Mouse (Mus musculus): ENCODE data around the gene 4932438H23Rik. TPM values are rescaled to one million over a fixed set of nuclear protein-coding genes. Genes with fewer than 3 reads are reported as not detected.
A peak's percentile ranks its signal among the peaks of the same experiment; 100 is the strongest.
"Not testable (repeated sequence)": the region's sequence is repeated elsewhere in the genome, so short reads cannot be mapped to it uniquely, and the experiment has no call there.

Gene 4932438H23Rik
- polyA plus RNA-seq, 1 experiment from 2014 or later = 0.72 TPM

DNA sequence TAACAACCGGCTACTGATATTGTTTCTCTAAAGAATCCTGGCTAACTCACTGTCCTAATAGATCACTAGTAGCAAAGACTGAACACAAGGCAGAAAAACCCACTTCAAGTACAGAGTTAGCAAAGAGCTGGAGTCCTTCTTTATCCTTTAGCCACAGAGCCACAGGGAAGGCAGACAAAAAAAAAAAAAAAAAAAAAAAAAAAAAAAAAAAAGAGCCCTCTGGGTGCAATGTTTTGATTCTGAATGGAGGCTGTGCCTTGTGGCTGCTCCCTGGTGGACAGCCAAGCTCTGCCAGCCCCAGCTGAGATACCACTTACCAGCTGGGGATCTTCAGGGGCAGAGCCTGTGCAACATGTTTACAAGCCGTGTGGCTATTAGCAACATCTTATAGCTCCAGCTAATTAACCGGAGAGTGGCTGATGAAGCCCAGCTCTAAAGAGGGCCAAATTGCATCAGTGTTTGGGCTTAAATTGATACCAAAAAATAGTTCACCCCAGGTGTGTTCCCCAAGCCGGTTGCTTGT, 2.1 kb upstream of the 4932438H23Rik start:
- no peak overlapping the region for H3K4me3 ChIP-seq
- H3K9me3 ChIP-seq = no peaks in the 10 kb centered on the region
- peaks cover 9% of the 10 kb centered on the region; the same call in 1 of the 2 replicates for H3K4me1 ChIP-seq
- H3K36me3 ChIP-seq (replicated peaks) = no peaks in the 10 kb centered on the region
- no peak for ATAC-seq (replicated peaks)
- H3K9ac ChIP-seq = no peak overlapping the region
- peaks cover 10% of the 10 kb centered on the region for H3K27me3 ChIP-seq (replicated peaks)
- H3K27ac ChIP-seq = no peak overlapping the region
- no peak overlapping the region for H3K4me2 ChIP-seq
- 64% methylated on average over 4 of the region's 4 CpGs for WGBS

DNA sequence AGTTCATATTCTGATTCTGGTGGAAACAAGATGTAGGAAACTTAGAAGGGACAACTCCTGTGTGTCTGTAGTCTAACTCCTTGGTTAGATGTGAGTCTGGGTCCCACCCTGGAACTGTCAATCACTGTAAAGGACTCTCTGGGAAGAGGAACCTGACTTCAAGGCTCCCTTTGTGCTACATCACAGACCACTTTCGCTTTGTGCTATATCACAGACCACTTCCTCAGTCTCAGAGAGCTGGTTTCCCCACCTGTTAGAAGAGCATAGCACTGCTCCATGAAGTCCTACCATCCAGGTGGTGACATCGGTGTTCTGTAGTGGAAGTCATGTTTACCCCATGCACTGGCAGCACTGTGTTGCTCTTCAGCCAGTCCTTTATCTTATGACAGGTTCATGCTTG, 1.1 kb upstream of the 4932438H23Rik start:
- Histone ChIP-seq H3K27me3 (replicated peaks) (peaks cover 8% of the 10 kb centered on the region), H3K4me3 (no peak overlapping the region), H3K27ac (no peak overlapping the region), H3K9me3 (no peaks in the 10 kb centered on the region), H3K36me3 (replicated peaks) (no peaks in the 10 kb centered on the region), H3K4me2 (no peak overlapping the region), H3K9ac (no peak overlapping the region), H3K4me1 (peaks cover 9% of the 10 kb centered on the region; the same call in 1 of the 2 replicates)
- ATAC-seq (replicated peaks) = no peak
- 92% methylated on average over 2 of the region's 2 CpGs for WGBS

DNA sequence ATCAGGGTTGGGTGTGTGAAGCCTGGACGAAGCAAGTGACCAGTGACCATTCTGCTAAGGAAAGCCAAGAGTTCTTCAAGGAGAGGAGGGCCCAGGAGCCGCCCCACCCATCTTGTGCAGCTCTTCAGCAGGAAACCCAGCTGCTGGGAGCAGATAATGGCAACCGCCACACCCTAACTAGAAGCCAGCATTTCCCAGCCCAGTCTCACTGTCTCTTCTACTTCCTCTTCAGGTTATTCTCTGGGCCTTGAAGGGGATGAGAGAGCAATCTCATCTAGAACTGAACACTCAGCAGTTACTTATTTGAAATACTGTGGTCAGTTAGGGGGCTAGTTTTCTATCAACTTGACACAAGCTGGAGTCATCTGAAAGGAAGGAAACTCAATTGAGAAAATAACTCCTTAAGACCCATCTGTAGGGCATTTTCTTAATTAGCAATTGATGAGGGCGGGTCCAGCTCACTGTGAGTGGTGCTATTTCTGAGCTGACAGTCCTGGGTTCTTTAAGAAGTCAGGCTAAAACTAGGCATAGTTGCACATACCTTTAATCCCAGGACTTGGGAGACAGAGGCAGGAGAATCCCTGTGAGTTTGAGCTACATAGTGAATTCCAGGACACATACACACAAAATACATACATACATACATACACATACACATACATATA, 8.1 kb downstream of the 4932438H23Rik start:
- peaks cover 3% of the 10 kb centered on the region for H3K27me3 ChIP-seq (replicated peaks)
- H3K4me2 ChIP-seq = no peak overlapping the region
- no peak overlapping the region for H3K4me3 ChIP-seq
- 74% methylated on average over 4 of the region's 4 CpGs for WGBS
- H3K36me3 ChIP-seq (replicated peaks) = no peaks in the 10 kb centered on the region
- no peak overlapping the region for H3K9ac ChIP-seq
- ATAC-seq (replicated peaks) = no peak
- no peaks in the 10 kb centered on the region for H3K4me1 ChIP-seq
- H3K9me3 ChIP-seq = no peaks in the 10 kb centered on the region
- no peak overlapping the region for H3K27ac ChIP-seq

DNA sequence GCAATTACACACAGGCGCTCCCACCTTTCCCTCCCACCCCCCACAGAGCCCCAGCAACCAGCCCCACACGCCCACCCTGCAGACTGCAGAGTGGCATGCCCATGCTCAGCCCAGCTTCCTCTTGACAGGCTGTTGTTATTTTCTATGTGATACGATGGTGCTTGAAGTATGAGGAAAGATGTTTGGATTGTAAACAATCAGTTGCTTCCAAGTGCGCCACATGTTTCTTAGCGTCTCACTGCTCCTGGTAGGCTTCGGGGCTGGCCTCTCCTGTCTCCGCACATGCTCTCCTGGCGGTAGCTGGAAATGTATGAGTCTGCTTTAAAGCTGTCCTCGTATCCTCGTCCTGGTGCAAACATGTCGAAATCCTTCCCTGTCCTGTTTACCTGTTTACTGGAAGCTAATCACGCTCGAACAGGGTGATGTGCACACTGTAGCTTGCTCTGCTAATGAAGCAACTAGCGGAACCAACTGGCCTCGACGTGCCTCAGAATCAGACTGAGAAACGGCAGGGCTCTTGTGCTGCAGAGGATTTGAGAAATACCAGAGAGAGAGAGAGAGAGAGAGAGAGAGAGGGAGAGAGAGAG, 9.6 kb downstream of the 4932438H23Rik start:
- no peak for ATAC-seq (replicated peaks)
- Histone ChIP-seq H3K9me3 (no peaks in the 10 kb centered on the region), H3K27me3 (replicated peaks) (peaks cover 6% of the 10 kb centered on the region), H3K4me3 (no peak overlapping the region), H3K36me3 (replicated peaks) (no peaks in the 10 kb centered on the region), H3K4me1 (no peaks in the 10 kb centered on the region), H3K4me2 (no peak overlapping the region), H3K9ac (no peak overlapping the region), H3K27ac (no peak overlapping the region)
- WGBS = 66% methylated on average over 17 of the region's 17 CpGs

DNA sequence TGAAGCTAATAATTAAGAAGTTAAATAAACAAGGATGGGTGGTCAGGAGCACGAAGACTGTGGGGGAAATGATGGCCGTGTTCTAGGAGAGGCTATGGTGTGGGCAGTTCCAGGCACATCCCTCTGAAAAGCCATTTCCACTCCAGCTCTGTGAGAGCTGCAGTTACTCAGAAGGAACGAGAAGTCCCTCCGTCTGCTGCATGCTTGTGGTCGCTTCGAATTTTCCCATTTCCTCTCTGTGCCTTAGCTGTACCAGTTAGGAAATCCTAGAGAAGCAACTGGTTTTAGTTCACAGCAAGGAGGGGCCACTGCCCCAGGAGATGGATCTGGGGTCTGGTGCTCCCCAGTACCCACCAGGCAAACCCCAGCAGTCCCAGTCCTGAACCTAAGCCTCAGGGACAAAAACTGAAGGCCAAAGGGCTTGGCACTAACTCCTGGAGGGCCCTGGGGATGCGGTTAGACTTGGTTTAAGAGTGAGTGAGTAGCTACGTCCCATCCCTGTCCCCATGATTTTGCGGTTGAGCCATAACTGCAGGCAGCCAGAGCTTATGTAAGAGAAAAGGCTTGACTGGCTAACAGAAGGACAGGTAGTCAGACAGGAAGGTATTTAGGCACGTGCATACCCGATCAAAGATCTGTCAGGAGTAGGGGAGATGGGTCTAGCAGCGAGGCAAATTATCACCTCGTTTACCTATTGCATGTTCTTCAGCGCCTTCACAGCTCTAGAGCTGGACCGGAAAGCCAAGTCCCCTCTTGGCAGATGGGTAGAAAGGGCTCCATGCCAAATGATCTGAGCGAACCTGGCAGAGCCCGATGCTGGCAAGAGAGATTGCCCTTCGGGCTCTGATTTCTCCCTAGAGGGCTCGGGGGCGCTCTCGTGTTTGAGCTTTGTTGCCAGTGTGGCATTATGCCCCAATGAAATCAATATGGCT, 10.3 kb downstream of the 4932438H23Rik start:
- H3K27me3 ChIP-seq (replicated peaks) = peaks cover 6% of the 10 kb centered on the region
- no peak overlapping the region for H3K9ac ChIP-seq
- H3K36me3 ChIP-seq (replicated peaks) = no peaks in the 10 kb centered on the region
- no peak for ATAC-seq (replicated peaks)
- H3K27ac ChIP-seq = no peak overlapping the region
- 83% methylated on average over 21 of the region's 21 CpGs for WGBS
- H3K4me2 ChIP-seq = no peak overlapping the region
- H3K4me3 ChIP-seq = no peak overlapping the region
- no peaks in the 10 kb centered on the region for H3K4me1 ChIP-seq
- no peaks in the 10 kb centered on the region for H3K9me3 ChIP-seq

DNA sequence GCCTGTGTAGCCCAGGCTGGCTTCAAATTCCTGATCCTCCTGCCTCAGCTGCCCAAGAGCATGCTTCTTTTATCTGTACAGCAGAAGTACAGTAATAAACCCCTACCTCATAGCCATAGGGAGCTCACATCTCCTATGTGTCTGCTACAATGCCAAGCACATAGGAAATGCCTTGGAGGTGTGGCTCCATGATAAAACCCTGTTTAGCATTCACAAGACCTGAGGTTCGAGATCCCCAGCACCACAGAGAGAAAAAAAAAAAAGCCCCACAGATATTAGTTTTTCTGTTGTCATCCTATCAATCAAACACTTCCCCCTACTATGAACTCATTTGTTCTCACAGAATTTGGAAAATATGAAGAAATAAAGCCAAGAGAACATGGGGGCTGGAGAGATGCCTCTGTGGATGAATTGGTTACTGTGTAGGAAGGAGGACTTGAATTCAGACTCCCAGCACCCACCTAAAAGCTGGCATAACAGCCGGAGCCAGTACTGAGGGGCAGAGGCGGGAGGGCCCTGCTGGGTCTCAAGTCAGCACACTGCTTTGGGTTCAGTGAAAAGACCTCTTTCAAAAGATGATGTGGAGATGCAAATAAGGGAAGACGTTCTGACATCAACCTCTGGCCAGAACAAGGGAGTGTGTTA, 11.8 kb downstream of the 4932438H23Rik start:
- no peaks in the 10 kb centered on the region for H3K4me1 ChIP-seq
- 61% methylated on average over 4 of the region's 4 CpGs for WGBS
- no peak overlapping the region for H3K4me3 ChIP-seq
- no peaks in the 10 kb centered on the region for H3K9me3 ChIP-seq
- peaks cover 4% of the 10 kb centered on the region for H3K27me3 ChIP-seq (replicated peaks)
- H3K4me2 ChIP-seq = no peak overlapping the region
- H3K9ac ChIP-seq = no peak overlapping the region
- no peak overlapping the region for H3K27ac ChIP-seq
- no peaks in the 10 kb centered on the region for H3K36me3 ChIP-seq (replicated peaks)
- no peak for ATAC-seq (replicated peaks)

DNA sequence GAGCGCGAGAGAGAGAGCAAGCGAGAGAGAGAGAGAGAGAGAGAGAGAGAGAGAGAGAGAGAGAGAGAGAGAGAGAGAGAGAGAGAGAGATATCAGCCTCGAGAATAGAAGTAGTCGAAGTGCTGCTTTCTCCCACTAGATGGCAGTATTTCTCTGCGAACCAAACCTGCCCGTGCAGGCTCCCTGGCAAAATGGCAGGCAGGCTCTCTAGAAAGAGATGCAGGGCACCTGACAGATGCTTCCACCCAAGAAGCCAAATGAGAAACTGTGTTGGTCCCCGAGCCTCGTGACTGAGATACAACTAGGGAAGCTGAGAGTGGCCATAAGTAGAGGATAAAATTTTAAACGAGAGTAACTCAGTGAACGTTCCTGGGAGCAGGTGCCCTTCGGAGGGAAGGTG, 13.4 kb downstream of the 4932438H23Rik start:
- no peaks in the 10 kb centered on the region for H3K36me3 ChIP-seq (replicated peaks)
- H3K27me3 ChIP-seq (replicated peaks) = peaks cover 4% of the 10 kb centered on the region
- WGBS = 22% methylated on average over 10 of the region's 12 CpGs
- H3K4me1 ChIP-seq = no peaks in the 10 kb centered on the region
- H3K4me2 ChIP-seq = no peak overlapping the region
- H3K27ac ChIP-seq = no peak overlapping the region
- H3K4me3 ChIP-seq = no peak overlapping the region
- H3K9me3 ChIP-seq = no peaks in the 10 kb centered on the region
- no peak overlapping the region for H3K9ac ChIP-seq
- 0 out of 2 replicates have a peak, but pooled peaks have one; percentile 50 for ATAC-seq (replicated peaks)

DNA sequence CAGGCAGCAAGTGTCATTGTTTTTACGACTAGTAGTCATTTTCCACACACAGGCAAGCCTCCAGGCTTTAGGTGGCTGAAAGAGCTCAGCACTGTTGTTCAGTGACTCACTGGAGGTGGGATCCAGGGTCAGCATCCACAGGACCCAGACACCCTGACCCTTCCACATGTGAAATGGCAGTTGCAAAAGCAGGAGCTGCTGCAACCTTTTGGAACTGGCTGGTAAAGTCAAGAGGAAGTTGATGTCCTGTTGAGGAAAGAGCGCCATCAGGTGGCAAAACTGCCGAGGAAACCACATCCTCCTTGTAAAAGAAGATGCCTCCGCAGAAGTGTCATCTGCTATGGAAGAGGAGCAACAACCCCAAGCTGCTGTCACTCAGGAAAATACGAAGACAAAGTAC, 18.7 kb downstream of the 4932438H23Rik start:
- no peaks in the 10 kb centered on the region for H3K36me3 ChIP-seq (replicated peaks)
- WGBS = 81% methylated on average over 5 of the region's 5 CpGs

DNA sequence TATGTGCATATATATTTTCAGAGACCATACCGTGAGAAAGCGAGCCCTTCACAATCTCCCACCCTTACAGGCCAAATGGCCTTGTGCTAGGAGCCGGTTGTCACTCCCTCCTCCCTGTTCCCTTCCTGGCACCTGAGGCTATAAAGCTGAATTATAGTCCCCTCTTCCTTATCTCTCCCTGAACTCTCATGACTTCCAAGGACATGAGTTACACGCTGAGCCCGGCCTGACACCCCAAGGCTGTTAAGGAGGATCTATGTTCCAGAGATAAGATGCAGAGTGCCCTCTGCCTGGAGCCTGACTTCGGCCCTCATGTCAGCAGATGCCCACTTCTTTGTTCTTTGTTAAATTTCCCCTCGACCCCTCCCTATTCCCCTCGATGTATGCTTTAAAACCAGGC, 19.5 kb downstream of the 4932438H23Rik start:
- not testable (repeated sequence) for H3K9ac ChIP-seq; H3K36me3 ChIP-seq (replicated peaks); ATAC-seq (replicated peaks)

More for the DNA sequence above, 18.7 kb downstream of the 4932438H23Rik start:
- Histone ChIP-seq H3K4me1 (no peaks in the 10 kb centered on the region), H3K4me3 (no peak overlapping the region), H3K9me3 (no peaks in the 10 kb centered on the region), H3K9ac (no peak overlapping the region), H3K27ac (no peak overlapping the region), H3K27me3 (replicated peaks) (peaks cover 12% of the 10 kb centered on the region; the same call in 1 of the 2 replicates), H3K4me2 (no peak overlapping the region)
- no peak for ATAC-seq (replicated peaks)

DNA sequence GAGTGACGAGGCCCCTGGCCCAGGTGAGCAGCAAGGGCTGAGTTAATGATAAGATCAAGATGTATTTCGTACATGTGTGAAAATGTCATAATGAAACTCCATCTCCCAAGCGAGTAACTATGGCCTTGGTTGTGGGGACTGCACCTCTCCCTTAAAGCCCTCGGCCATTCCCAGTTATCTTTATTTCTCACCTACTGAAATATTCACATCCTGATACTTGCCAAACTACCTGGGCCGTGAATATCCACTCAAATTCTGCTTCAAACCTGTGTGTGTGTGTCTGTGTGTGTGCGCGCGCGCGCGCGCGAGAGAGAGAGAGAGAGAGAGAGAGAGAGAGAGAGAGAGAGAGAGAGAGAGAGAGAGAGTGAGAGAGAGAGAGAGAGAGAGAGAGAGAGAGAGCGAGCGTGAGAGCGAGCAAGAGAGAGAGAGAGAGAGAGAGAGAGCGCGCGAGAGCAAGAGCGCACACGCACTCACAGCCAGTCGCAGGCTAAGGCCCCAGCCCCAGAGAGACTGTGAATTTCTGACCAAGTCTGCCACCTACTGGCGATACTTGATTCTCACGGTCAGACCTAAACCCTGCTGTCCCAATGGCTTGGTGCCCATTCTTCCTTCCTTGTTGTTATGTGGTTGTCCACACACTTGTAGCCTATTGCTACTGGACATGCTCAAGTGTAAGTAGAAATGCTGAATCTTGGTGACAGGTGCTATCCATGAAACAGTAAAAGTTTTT, 21.6 kb downstream of the 4932438H23Rik start:
- H3K4me3 ChIP-seq = no peak overlapping the region
- peaks cover 7% of the 10 kb centered on the region for H3K4me1 ChIP-seq
- WGBS = 36% methylated on average over 24 of the region's 24 CpGs
- H3K27ac ChIP-seq = no peak overlapping the region
- peak; percentile 97 for ATAC-seq (replicated peaks)
- peak overlapping the region; percentile 26; the same call in 1 of the 2 replicates for H3K4me2 ChIP-seq
- H3K9ac ChIP-seq = no peak overlapping the region
- H3K9me3 ChIP-seq = no peaks in the 10 kb centered on the region
- H3K36me3 ChIP-seq (replicated peaks) = no peaks in the 10 kb centered on the region
- peaks cover 8% of the 10 kb centered on the region; the same call in 1 of the 2 replicates for H3K27me3 ChIP-seq (replicated peaks)

More for the DNA sequence above, 19.5 kb downstream of the 4932438H23Rik start:
- not testable (repeated sequence) for H3K4me1 ChIP-seq; H3K27me3 ChIP-seq (replicated peaks); H3K4me3 ChIP-seq; H3K4me2 ChIP-seq; H3K27ac ChIP-seq; H3K9me3 ChIP-seq
- WGBS = 87% methylated on average over 8 of the region's 8 CpGs

DNA sequence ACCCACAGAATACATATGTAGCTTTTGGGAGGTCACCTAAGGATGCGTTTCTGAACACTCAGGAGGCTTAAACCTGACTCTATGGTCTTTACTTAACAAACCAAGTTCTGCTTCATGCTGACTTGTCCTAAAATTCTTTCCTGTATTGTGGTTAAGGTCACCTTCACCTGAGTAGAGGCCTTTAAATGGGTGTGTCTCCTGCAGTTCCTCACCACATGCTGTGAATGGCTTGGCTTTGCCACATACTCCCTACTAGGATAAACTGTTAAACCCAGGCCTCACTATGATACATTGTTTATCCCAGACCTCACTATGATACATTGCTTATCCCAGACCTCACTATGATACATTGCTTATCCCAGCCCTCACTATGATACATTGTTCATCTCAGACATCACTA, 22.7 kb downstream of the 4932438H23Rik start:
- H3K4me2 ChIP-seq = no peak overlapping the region
- no peak overlapping the region for H3K27ac ChIP-seq
- peaks cover 7% of the 10 kb centered on the region for H3K4me1 ChIP-seq
- 92% methylated on average over 1 of the region's 1 CpGs for WGBS
- H3K27me3 ChIP-seq (replicated peaks) = peaks cover 12% of the 10 kb centered on the region; the same call in 1 of the 2 replicates
- H3K9ac ChIP-seq = no peak overlapping the region
- H3K36me3 ChIP-seq (replicated peaks) = no peaks in the 10 kb centered on the region
- no peaks in the 10 kb centered on the region for H3K9me3 ChIP-seq
- H3K4me3 ChIP-seq = no peak overlapping the region
- ATAC-seq (replicated peaks) = no peak
